Mouse (Mus musculus) NIH3T3 (cell line): ENCODE data around the gene Disp3.

ENCODE experiments used
- DNase-seq: peaks from one replicate; pipeline ENCODE4 v3.0.0-alpha.2; 2012; ENCODE audit warnings: low read depth

The Disp3 gene

DNA sequence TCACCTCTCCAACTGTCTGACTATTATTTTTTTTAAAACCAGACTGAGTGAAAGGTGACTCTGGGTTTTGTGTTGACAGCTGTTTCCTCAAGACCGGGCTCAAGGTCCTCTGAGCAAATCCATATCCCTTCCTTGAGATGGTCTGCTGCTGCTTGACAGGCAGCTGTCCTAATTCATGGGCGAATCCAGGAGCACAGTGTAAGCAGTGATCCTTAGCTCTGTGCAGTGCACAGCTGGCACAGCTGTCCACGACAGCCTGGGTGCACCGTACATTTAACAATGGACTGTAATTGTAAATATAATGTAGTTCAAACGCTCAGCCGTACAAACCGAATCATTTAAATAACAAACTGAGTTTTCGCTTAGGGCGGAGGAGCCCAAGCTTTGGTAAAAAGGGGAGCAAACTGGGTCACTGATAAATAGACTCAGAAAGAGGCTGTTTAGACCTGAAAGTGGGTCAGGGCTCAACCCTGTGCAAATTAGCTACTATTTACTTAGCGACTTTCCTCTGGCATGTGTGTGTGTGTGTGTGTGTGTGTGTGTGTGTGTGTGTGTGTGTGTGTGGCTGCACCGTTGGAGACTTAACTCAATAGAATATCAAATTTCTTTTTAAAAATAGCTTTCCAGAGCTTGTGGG, 72.4 kb downstream of the Disp3 start:
- no peak for DNase-seq

DNA sequence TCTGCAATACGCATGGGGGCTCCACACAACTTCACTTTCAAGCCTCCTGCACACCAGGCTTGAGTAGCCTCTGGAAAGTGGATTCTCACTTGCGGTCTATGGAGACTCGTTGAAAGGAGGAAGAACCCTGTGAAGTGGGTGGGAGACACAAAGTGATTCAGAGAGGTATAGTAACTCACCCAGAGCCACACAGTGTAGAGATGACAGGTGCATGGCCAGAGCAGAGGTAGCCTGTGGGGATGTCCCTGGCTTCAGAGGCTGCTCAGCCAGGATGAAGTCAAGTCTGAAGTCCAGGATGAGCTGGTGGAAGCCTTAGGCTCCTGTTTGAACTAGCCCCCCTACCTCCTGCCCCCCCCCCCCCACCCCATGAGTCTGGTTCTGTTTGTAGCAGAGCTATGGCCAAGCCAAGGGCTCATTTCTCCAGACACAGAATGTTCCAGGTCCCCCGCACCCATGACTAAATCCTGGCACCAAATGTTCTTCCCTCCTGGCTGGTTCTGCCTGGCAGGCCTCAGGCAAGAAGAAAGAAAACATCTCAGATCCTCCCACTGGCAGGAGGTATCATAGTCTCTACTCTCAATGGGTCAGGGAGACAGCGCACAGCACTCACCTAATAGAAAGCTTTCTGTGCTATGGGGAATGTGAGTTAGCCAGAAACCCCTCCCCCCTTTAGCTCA, 73.2 kb downstream of the Disp3 start:
- DNase-seq: no peak

DNA sequence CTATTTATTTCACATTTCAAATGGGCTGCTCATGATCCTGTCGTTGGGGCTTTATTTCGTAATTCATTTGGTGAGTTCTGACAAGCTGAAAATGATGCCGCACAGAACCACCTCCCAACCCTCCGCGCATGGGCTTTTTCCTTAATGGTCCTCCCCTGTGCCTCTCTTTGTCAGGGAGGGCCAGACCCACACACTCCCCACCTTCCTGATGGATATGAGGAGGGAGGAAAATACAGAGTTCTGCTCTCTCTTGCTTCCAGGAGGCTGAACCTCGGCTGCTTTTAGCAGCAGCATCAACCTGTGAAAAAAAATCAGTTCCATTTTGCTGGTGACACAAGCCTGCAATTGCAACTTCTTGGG, 82.9 kb downstream of the Disp3 start:
- DNase-seq: no peak

DNA sequence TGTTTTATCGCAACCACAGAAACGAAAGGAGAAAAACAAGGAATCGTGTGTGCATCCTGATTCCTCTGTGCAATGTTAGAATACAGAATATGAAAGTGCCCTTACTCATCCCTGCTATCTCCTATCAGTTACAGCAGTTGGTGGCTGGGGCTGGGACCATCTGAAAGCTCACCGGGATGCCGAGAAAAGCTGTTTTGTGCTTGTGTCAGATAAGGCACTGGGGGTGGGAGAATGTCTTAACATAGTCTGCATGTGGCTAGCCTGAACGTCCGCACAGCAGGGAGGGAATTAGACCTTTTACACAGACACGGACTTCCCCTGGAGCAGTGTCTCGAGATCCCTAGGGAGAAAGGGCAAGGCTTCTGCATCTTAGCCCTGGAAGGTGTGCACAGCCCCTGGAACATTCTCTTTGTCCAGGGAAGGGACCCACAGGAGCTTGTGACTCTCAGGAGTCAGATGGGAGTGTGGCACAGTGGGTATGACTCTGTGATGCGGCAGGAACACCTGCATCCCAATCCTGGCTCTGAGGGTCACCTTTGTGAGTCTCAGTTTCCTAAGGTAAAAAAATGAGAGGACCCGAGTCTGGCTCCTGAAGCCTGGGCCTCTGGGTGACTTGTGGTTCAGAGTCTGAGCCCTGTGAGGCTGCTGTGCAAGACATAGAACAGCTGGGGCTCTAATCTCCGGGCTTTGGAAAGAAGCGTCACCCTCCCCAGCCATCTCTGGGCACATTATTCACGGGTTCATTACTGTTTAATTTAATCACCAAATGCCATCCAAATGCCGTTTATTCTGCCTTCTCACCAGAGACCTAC, 83.5 kb downstream of the Disp3 start:
- no peak for DNase-seq

DNA sequence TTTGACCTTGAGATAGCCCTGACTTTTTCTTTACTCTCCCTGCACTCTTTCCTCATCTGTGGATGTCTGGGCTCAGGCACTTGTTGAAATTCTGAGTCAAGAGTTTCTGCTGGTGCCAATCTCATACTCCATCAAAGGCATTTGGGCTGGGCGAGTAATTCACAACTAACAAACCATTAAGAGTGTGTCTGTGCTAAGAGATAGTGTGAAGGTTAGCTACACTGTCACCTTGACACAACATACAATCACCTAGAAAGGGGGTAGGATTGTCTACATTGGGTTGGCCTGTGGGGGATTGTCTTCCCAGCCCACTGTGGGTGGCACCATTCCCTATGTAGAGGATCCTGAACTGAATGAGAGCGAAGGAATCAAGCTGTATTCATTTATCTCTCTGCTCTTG, 84.2 kb downstream of the Disp3 start:
- no peak for DNase-seq

DNA sequence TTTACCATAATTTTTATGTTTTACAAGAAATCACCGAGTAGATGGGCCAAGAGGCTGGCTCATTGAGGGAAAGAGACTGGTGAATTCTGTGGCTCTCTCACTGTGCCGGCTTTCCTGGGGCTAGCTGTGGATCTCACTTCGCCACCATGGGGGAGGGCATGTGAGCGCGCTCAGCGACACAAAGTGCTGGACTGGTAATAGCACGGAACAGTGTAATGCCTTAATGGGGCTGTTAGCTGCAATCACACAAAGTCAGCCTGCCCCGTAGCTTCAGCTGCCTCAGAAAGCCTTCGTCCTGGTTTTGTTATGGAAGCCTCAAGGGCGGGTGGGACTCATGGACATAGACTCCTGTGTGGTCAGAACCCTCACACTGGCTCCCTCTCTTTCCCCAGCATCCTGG, 89.0 kb downstream of the Disp3 start:
- DNase-seq: no peak

DNA sequence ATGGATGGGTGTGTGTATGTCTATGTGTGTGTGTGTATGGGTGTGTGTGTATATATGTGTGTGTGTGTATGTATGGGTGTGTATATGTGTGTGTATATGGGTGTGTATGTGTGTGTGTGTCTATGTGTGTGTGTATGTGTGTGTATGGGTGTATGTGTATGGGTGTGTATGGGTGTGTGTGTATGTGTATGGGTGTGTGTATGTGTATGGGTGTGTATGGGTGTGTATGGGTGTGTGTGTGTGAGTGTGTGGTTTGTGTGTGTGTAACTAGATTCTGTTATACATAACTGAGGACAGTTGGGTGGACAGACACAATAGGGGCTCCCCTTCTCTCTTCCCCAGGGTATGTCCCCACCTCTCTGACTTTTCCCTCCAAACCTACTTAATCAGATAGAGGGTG, 93.4 kb downstream of the Disp3 start:
- no peak for DNase-seq

DNA sequence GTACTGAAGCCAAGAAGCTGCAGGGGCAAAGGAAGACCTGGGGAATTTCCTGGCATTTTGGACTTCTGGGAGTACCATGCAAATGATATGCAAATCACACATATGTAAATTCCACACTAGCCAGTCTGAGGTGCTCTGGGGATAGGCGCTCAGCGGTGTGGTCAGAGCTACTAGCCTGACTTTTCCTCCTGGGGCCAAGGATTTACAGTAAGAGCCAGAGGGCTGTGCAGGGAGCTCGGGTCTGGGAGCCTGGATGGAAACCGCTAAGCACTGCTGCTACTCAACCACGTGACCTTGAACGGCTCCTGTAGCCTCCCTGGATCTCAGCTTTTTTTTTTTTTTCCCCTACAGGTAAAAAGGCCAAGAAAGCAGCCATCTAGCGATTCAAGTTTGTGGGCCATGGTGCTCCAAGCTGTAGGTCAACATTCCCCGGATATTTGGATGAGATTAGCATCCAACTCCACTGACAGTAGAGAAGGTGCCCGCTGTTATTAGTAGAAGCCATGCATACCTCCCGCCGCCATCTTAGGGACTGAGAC, 95.0 kb downstream of the Disp3 start:
- DNase-seq: no peak
